ENCODE assay signal across 21 mouse cellular contexts in the genomic region with DNA sequence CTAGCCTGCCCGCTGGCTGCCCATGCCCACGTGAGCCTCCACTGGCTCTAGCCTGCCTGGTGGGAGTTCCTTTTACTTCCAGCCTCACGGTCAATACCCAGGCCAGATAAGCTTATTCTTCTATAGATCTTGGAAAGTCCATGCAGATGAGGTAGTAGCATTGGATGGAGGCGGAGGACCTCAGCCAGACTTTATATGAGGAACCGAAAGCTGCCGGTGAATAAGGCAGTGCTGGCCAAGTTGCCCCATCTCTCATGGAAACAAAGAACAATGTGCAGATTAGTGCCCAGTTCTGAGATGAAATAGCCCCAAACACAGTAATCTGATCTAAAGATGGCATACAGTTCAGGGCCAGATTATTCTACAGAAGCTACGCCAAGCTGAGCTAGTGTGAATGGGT.
"Had no signal": no experiment of that assay in that cellular context is flagged by ENCODE, and none has a peak within 500 bp of the region (broad histone marks: within the 10 kb centered on the region; RNA-seq: fewer than 3 reads in every experiment).

No protein-coding gene starts in this region.

- H3K36me3 ChIP-seq: limb, embryonic 10.5 days; limb, embryonic 13.5 days; liver, embryonic 12.5 days; liver, embryonic 15.5 days; midbrain, embryonic 12.5 days; midbrain, embryonic 15.5 days; neural tube, embryonic 13.5 days; stomach, embryonic 15.5 days had no signal

- H3K4me1 ChIP-seq: liver, embryonic 12.5 days; liver, embryonic 15.5 days; midbrain, embryonic 15.5 days had no signal

- DNase-seq: kidney, adult 2 months; kidney, postnatal 25 days; layer of hippocampus, postnatal 36 days; liver; lung, adult 18-20 months; lung, postnatal 10 days; retina, postnatal 1 day; right cerebral cortex, postnatal 25 days; spleen, adult 18-20 months; thymus, postnatal 25 days had no signal

- ATAC-seq: intestine, postnatal 0 days; liver, embryonic 12.5 days; midbrain, embryonic 15.5 days had no signal

- H3K27ac ChIP-seq: kidney, postnatal 0 days; layer of hippocampus, adult 2 months; limb, embryonic 10.5 days; limb, embryonic 13.5 days; liver, embryonic 12.5 days; liver, embryonic 15.5 days; midbrain, embryonic 12.5 days; midbrain, embryonic 15.5 days; neural tube, embryonic 13.5 days; stomach, embryonic 15.5 days had no signal

- H3K9ac ChIP-seq: limb, embryonic 13.5 days; liver, embryonic 12.5 days; liver, embryonic 15.5 days; midbrain, embryonic 12.5 days; midbrain, embryonic 15.5 days; neural tube, embryonic 13.5 days; stomach, embryonic 15.5 days had no signal

- H3K4me3 ChIP-seq: layer of hippocampus, adult 2 months; limb, embryonic 10.5 days; limb, embryonic 13.5 days; liver, embryonic 12.5 days; liver, embryonic 15.5 days; midbrain, embryonic 12.5 days; midbrain, embryonic 15.5 days; neural tube, embryonic 13.5 days; stomach, embryonic 15.5 days had no signal

- H3K4me2 ChIP-seq: limb, embryonic 13.5 days; liver, embryonic 12.5 days; liver, embryonic 15.5 days; midbrain, embryonic 12.5 days; midbrain, embryonic 15.5 days; neural tube, embryonic 13.5 days; stomach, embryonic 15.5 days had no signal

- H3K27me3 ChIP-seq: liver, embryonic 12.5 days; liver, embryonic 15.5 days; midbrain, embryonic 15.5 days; neural tube, embryonic 13.5 days; stomach, embryonic 15.5 days had no signal

- H3K9me3 ChIP-seq: limb, embryonic 10.5 days; limb, embryonic 13.5 days; liver, embryonic 12.5 days; liver, embryonic 15.5 days; midbrain, embryonic 12.5 days; midbrain, embryonic 15.5 days; neural tube, embryonic 13.5 days; stomach, embryonic 15.5 days had no signal
